Mouse (Mus musculus) neural tube, embryonic 14.5 days (tissue): ENCODE results near the gene Olfr967. TPM values are rescaled to one million over a fixed set of nuclear protein-coding genes. Genes with fewer than 3 reads are reported as not detected.
"Not testable (repeated sequence)": the region's sequence is repeated elsewhere in the genome, so short reads cannot be mapped to it uniquely, and the experiment has no call there.

Experiments used
- ATAC-seq: fragments of 200-750 bp; cut with Nextera tagmentation; 2 replicates; pipeline ENCODE4 v1.8.0; 2017; ENCODE audit warnings: low read depth, mild to moderate bottlenecking, moderate TSS enrichment, moderate library complexity
- H3K27ac ChIP-seq: fragments of 300-500 bp; sonication (generic); 2 replicates; pipeline ENCODE4 v1.5.1; 2014; ENCODE audit warnings: low read depth, mild to moderate bottlenecking, control low read depth, low read length, moderate library complexity, mixed read lengths
- H3K27me3 ChIP-seq: fragments of 300-500 bp; sonication (generic); 2 replicates; pipeline ENCODE4 v1.6.1; 2014; ENCODE audit warnings: low read length; ENCODE audit not compliant: control insufficient read depth, insufficient read depth
- H3K36me3 ChIP-seq: fragments of 300-500 bp; sonication (generic); 2 replicates; pipeline ENCODE4 v1.6.1; 2014; ENCODE audit warnings: low read length, mixed read lengths; ENCODE audit not compliant: control insufficient read depth, insufficient read depth
- H3K4me1 ChIP-seq: fragments of 300-500 bp; sonication (generic); 2 replicates; pipeline ENCODE4 v1.6.1; 2014; ENCODE audit warnings: low read length; ENCODE audit not compliant: control insufficient read depth, insufficient read depth
- H3K4me2 ChIP-seq: fragments of 300-500 bp; sonication (generic); 2 replicates; pipeline ENCODE4 v1.6.1; 2014; ENCODE audit warnings: mild to moderate bottlenecking, low read depth, low read length, control low read depth
- H3K4me3 ChIP-seq: fragments of 300-500 bp; sonication (generic); 2 replicates; pipeline ENCODE4 v1.5.1; 2014; ENCODE audit warnings: low read depth, low read length, control low read depth, mixed read lengths
- H3K9ac ChIP-seq: fragments of 300-500 bp; sonication (generic); replicated peaks from 2 replicates; pipeline ENCODE4 v1.6.1; 2014; ENCODE audit warnings: low read depth, mild to moderate bottlenecking, control low read depth, low read length, mixed read lengths
- H3K9me3 ChIP-seq: fragments of 300-500 bp; sonication (generic); 2 replicates; pipeline ENCODE4 v1.6.1; 2016; ENCODE audit warnings: low read length; ENCODE audit not compliant: control insufficient read depth
- WGBS: fragments of 180-500 bp; shearing (Covaris S2); extraction: QIAGEN DNeasy Blood & Tissue Kit; methylation state at CpG from one replicate; pipeline ENCODE4 v1.1.7; 2014; 5-methylcytosine and 5-hydroxymethylcytosine counted together
- polyA plus RNA-seq: library from polyadenylated mRNA; unstranded; fragments of >200 nt; fragmentation: Nextera tagmentation; extraction: Ambion mirVana; gene quantifications from 2 replicates; pipeline ENCODE4 v1.2.1, GENCODE M21; 2014

Gene Olfr967
- not detected in 2 replicates for polyA plus RNA-seq

- Histone ChIP-seq H3K27ac (no peak within 1 kb of the TSS), H3K4me2 (no peak within 1 kb of the TSS), H3K4me3 (no peak within 1 kb of the TSS), H3K36me3 (no peaks in the 10 kb centered on the region), H3K27me3 (no peaks in the 10 kb centered on the region), H3K4me1 (no peaks in the 10 kb centered on the region), H3K9ac (no peak within 1 kb of the TSS), H3K9me3 (no peaks in the 10 kb centered on the region)
- no peak for ATAC-seq
Measured at GRCm38 (mm10) chr9:39745949-39746348, at the start of gene Olfr967. Gene Olfr967 (plus strand): TSS chr9:39746249.

GRCm38 (mm10) chr9:39701123-39701522 lies 44.9 kb upstream of the Olfr967 start:
- 83% methylated on average over 7 of the region's 8 CpGs for WGBS
- not testable (repeated sequence) for H3K9me3 ChIP-seq, H3K27me3 ChIP-seq, H3K4me2 ChIP-seq, ATAC-seq, H3K4me1 ChIP-seq, H3K4me3 ChIP-seq, H3K9ac ChIP-seq, H3K27ac ChIP-seq, H3K36me3 ChIP-seq

GRCm38 (mm10) chr9:39707017-39707416 lies 39.0 kb upstream of the Olfr967 start, which contains the start of gene Olfr149:
Gene Olfr149 (minus strand): TSS chr9:39707117.
- no peak within 1 kb of the TSS for H3K27ac ChIP-seq
- no peak for ATAC-seq
- H3K9me3 ChIP-seq: no peaks in the 10 kb centered on the region
- no peak within 1 kb of the TSS for H3K9ac ChIP-seq
- no peaks in the 10 kb centered on the region for H3K36me3 ChIP-seq
- H3K4me2 ChIP-seq: no peak within 1 kb of the TSS
- H3K4me3 ChIP-seq: no peak within 1 kb of the TSS
- H3K27me3 ChIP-seq: no peaks in the 10 kb centered on the region
- no peaks in the 10 kb centered on the region for H3K4me1 ChIP-seq

GRCm38 (mm10) chr9:39708958-39709357 lies 37.1 kb upstream of the Olfr967 start:
- no peaks in the 10 kb centered on the region for H3K4me1 ChIP-seq
- WGBS: 79% methylated on average over 3 of the region's 3 CpGs
- H3K9ac ChIP-seq: no peak overlapping the region
- ATAC-seq: no peak
- H3K27ac ChIP-seq: no peak overlapping the region
- H3K4me3 ChIP-seq: no peak overlapping the region
- no peaks in the 10 kb centered on the region for H3K27me3 ChIP-seq
- H3K9me3 ChIP-seq: no peaks in the 10 kb centered on the region
- H3K4me2 ChIP-seq: no peak overlapping the region
- H3K36me3 ChIP-seq: no peaks in the 10 kb centered on the region

GRCm38 (mm10) chr9:39711053-39711452 lies 35.0 kb upstream of the Olfr967 start, which contains the start of gene Olfr965:
Gene Olfr965 (plus strand): TSS chr9:39711353.
- H3K4me2 ChIP-seq: no peak within 1 kb of the TSS
- H3K9ac ChIP-seq: no peak within 1 kb of the TSS
- no peaks in the 10 kb centered on the region for H3K36me3 ChIP-seq
- no peaks in the 10 kb centered on the region for H3K9me3 ChIP-seq
- no peak within 1 kb of the TSS for H3K4me3 ChIP-seq
- no peaks in the 10 kb centered on the region for H3K27me3 ChIP-seq
- no peak within 1 kb of the TSS for H3K27ac ChIP-seq
- no peak for ATAC-seq
- no peaks in the 10 kb centered on the region for H3K4me1 ChIP-seq

GRCm38 (mm10) chr9:39730678-39731077 lies 15.4 kb upstream of the Olfr967 start, which contains the start of gene Olfr150:
Gene Olfr150 (plus strand): TSS chr9:39730978.
- H3K9ac ChIP-seq: no peak within 1 kb of the TSS
- H3K27me3 ChIP-seq: no peaks in the 10 kb centered on the region
- no peaks in the 10 kb centered on the region for H3K36me3 ChIP-seq
- no peak within 1 kb of the TSS for H3K4me2 ChIP-seq
- no peaks in the 10 kb centered on the region for H3K9me3 ChIP-seq
- H3K4me1 ChIP-seq: no peaks in the 10 kb centered on the region
- no peak for ATAC-seq
- no peak within 1 kb of the TSS for H3K4me3 ChIP-seq
- H3K27ac ChIP-seq: no peak within 1 kb of the TSS

GRCm38 (mm10) chr9:39740741-39741140 lies 5.3 kb upstream of the Olfr967 start:
- Histone ChIP-seq H3K4me2 (no peak overlapping the region), H3K4me1 (no peaks in the 10 kb centered on the region), H3K9ac (no peak overlapping the region), H3K27ac (no peak overlapping the region), H3K4me3 (no peak overlapping the region), H3K36me3 (no peaks in the 10 kb centered on the region), H3K27me3 (no peaks in the 10 kb centered on the region), H3K9me3 (no peaks in the 10 kb centered on the region)
- no peak for ATAC-seq
- 92% methylated on average over 1 of the region's 1 CpGs for WGBS

- WGBS: 80% methylated on average over 1 of the region's 1 CpGs
- Histone ChIP-seq H3K4me1 (no peaks in the 10 kb centered on the region), H3K27me3 (no peaks in the 10 kb centered on the region), H3K9ac (no peak overlapping the region), H3K36me3 (no peaks in the 10 kb centered on the region), H3K4me3 (no peak overlapping the region), H3K27ac (no peak overlapping the region), H3K9me3 (no peaks in the 10 kb centered on the region), H3K4me2 (no peak overlapping the region)
- no peak for ATAC-seq
Measured at GRCm38 (mm10) chr9:39746428-39746827, 379 bp downstream of the Olfr967 start.

GRCm38 (mm10) chr9:39783153-39783552 lies 37.1 kb downstream of the Olfr967 start, which contains the start of gene Olfr968:
Gene Olfr968 (minus strand): TSS chr9:39783253.
- Histone ChIP-seq H3K4me1 (no peaks in the 10 kb centered on the region), H3K36me3 (no peaks in the 10 kb centered on the region), H3K27ac (no peak within 1 kb of the TSS), H3K9ac (no peak within 1 kb of the TSS), H3K4me3 (no peak within 1 kb of the TSS), H3K27me3 (no peaks in the 10 kb centered on the region), H3K4me2 (no peak within 1 kb of the TSS), H3K9me3 (no peaks in the 10 kb centered on the region)
- no peak for ATAC-seq
- 77% methylated on average over 1 of the region's 1 CpGs for WGBS
